Mouse (Mus musculus) myocyte (in vitro differentiated cells): ENCODE data around the gene Psme2.

Source experiments
- MAX ChIP-seq: IDR thresholded peaks from one replicate; pipeline ENCODE4 v1.6.1; 2011; ENCODE audit warnings: low read depth, mild to moderate bottlenecking, control low read depth
- MYOD1 ChIP-seq, 3 experiments: IDR thresholded peaks; one replicate each; pipeline ENCODE4 v1.6.1; 2011; ENCODE audit warnings: control low read depth in 2 of 3, low read depth in 2 of 3, mild to moderate bottlenecking in 2 of 3, moderate library complexity in 1 of 3; ENCODE audit not compliant: insufficient read length in 2 of 3, control insufficient read depth in 1 of 3
- POLR2A ChIP-seq: IDR thresholded peaks from one replicate; pipeline ENCODE4 v1.6.1; 2011; ENCODE audit warnings: low read depth, mild to moderate bottlenecking, control low read depth, moderate library complexity; ENCODE audit not compliant: insufficient read length
- POLR2AphosphoS2 ChIP-seq: IDR thresholded peaks from one replicate; pipeline ENCODE4 v1.6.1; 2011; ENCODE audit warnings: low read depth, control low read depth; ENCODE audit not compliant: insufficient read length
- REST ChIP-seq: IDR thresholded peaks from one replicate; pipeline ENCODE4 v1.6.1; 2011; ENCODE audit warnings: mild to moderate bottlenecking, control low read depth, moderate library complexity; ENCODE audit not compliant: insufficient read depth, insufficient read length
- TCF12 ChIP-seq: IDR thresholded peaks from one replicate; pipeline ENCODE4 v1.6.1; 2011; ENCODE audit warnings: mild to moderate bottlenecking, control low read depth; ENCODE audit not compliant: poor library complexity, insufficient read depth, severe bottlenecking
- TCF3 ChIP-seq: IDR thresholded peaks from one replicate; pipeline ENCODE4 v1.6.1; 2011; ENCODE audit warnings: low read depth, control low read depth; ENCODE audit not compliant: insufficient read length
- USF1 ChIP-seq: IDR thresholded peaks from one replicate; pipeline ENCODE4 v1.6.1; 2011; ENCODE audit warnings: low read depth, mild to moderate bottlenecking, control low read depth, moderate library complexity

- TF ChIP-seq TCF12, result no peak
- TF ChIP-seq POLR2A, result peak; percentile 57
- TF ChIP-seq POLR2AphosphoS2, result no peak
- TF ChIP-seq REST, result no peak
- no peak for TF ChIP-seq MAX
- TF ChIP-seq MYOD1 (IDR thresholded peaks at IDR 0.05; ENCODE audit: control insufficient read depth in 1 of 3, insufficient read length in 2 of 3, low read depth in 2 of 3), result no peak
- no peak for TF ChIP-seq USF1
- TF ChIP-seq TCF3, result no peak
Measured at GRCm38 (mm10) chr14:55559799-55560201, 31.1 kb downstream of the Psme2 start, which contains the start of gene Dcaf11.
